Mouse (Mus musculus) G1E (cell line): ENCODE measurements around the gene Slc6a13.

Source experiments
- CTCF ChIP-seq: IDR thresholded peaks from 2 replicates; pipeline ENCODE4 v1.5.1; 2012; ENCODE audit warnings: low read depth, low read length, inconsistent platforms, mixed read lengths
- GATA1 ChIP-seq: IDR thresholded peaks from 2 replicates; pipeline ENCODE4 v1.6.1; 2012; ENCODE audit warnings: borderline replicate concordance, low read length, inconsistent platforms, mixed read lengths
- TAL1 ChIP-seq: conservative IDR thresholded peaks from 2 replicates; pipeline ENCODE4 v1.6.1; 2012; ENCODE audit warnings: low read depth, low read length, inconsistent platforms, mixed read lengths

GRCm38 (mm10) chr6:121337229-121337628 is 37.2 kb downstream of the Slc6a13 start:
- TF ChIP-seq CTCF (no peak), TAL1 (no peak), GATA1 (no peak)
